Mouse (Mus musculus): ENCODE data around the gene Nfyb. TPM values are rescaled to one million over a fixed set of nuclear protein-coding genes. Genes with fewer than 3 reads are reported as not detected.

Gene Nfyb
- polyA plus RNA-seq (2012; rRNA removed), result 49.4 and 51.4 TPM in 2 replicates

DNA sequence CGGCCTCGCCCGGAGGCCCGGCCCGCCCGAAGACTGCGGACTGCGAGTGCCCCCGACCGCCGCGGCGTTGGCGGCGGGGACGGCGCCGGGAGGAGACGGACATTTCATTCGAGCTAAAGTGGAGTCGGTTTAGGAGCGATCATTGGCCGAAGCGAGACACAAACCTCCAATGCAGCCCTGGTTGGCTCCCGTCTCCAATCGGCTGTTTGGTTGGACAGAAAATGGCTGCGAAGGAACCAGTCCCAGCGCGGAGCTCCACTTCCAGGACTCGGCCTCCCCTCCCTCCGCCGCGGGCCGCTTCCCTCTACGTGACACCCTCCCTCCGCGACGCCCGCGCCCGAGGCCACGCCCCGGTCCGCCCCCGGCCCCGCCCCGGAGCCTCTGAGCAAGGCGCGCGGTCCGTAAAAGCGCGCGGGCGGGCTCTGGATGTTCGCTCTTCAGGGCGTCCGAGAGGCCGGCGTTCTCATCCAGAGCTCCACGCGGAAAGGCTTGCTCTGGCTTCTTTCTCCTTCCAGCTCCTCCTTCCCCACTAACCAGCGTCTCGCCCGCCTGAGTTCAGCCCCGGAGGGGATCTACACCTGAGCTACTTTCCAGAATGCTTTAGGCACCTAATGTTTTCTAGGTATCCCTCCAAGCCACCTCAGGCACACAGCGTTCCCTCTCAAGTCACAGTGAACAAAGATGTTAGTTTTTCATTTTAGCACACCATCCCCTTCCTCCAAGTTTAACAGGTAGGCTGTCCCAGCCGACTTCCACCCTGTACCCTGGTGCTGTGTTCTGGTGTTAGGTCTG lies at the start of gene Nfyb:
Nfyb (minus strand) TSS at position 305 of the 792 bp plus-strand sequence.

Other genes starting within 250 kb of the Nfyb start
- gene 1190007I07Rik, start 140.9 kb downstream of the Nfyb start, polyA plus RNA-seq (2012; rRNA removed), result 36.4 and 38.5 TPM in 2 replicates
- gene Tdg, start 134.3 kb downstream of the Nfyb start, polyA plus RNA-seq (2012; rRNA removed), result 104 TPM in 2 replicates
- 1.7 and 2.1 TPM in 2 replicates for gene Glt8d2, start 73.5 kb downstream of the Nfyb start, polyA plus RNA-seq (2012; rRNA removed)
- gene Hcfc2, start 68.0 kb downstream of the Nfyb start, polyA plus RNA-seq (2012; rRNA removed), result 31.6 and 35.1 TPM in 2 replicates
- 86.8 and 97.1 TPM in 2 replicates for gene Txnrd1, start 69.8 kb upstream of the Nfyb start, polyA plus RNA-seq (2012; rRNA removed)
- gene Eid3, start 102.5 kb upstream of the Nfyb start, polyA plus RNA-seq (2012; rRNA removed), result 0.71 and 0.86 TPM in 2 replicates
- 17.1 and 18.0 TPM in 2 replicates for gene Chst11, start 221.4 kb upstream of the Nfyb start, polyA plus RNA-seq (2012; rRNA removed)

Data from central nervous system, embryonic 18 days (tissue).